Mouse (Mus musculus) testis, postnatal 14 days (tissue): ENCODE measurements around the gene Il17ra.

Experiments
- DNase-seq: peaks from one replicate; pipeline ENCODE4 v3.0.0; 2021; ENCODE audit warnings: low spot score

Gene Il17ra

DNA sequence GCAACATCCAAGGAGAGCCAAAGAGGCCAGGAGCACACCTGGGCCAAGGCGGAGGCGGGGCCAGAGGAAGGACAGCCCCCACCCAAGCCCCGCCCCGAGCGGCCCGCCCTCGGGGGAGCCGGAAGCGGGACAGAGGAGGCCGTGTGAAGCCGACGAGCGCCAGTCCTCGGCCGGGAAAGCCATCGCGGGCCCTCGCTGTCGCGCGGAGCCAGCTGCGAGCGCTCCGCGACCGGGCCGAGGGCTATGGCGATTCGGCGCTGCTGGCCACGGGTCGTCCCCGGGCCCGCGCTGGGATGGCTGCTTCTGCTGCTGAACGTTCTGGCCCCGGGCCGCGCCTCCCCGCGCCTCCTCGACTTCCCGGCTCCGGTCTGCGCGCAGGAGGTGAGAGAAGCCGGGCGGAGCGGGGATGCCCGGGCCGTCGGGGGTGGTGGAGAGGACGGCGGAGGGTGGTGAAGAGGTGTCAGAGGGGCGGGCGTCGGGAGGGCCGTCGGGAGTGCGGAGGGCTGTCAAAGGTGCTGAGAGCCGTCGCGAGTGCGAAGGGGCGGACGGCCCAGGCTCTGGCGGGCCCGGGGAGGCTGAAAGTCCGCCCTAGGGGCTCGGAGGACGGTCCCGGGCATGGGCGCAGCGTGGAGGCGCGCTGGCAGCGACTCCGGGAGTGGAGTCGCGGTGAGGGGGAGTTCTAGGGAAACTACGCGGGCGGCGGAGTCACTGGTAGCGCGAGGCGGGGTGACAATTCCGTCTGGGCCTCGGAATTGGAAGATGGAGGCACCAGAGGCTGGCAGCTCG is at the start of gene Il17ra:
TSS of gene Il17ra (plus strand) at position 162 of the 786 bp plus-strand sequence.
- DNase-seq, result peak; percentile 87

DNA sequence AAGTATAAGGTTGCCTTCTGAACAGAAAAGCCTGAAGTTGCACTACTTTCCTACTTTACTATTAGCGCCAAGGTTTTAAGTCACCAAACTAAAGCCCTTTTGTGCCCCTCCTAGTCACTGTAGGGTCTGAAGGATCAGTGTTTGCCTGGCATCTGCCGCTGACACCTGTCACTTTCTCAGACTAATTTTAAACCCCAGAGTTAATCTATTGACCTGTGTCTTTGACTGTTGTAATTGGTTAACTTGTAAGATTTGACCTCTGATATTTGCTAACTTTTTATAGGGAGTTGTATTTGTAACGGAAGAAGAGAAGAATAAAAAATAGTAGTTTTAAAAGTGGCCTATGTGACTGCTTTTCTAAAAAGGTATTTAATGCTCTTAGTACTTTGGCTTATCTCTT is 24.9 kb upstream of the Il17ra start:
- no peak for DNase-seq

DNA sequence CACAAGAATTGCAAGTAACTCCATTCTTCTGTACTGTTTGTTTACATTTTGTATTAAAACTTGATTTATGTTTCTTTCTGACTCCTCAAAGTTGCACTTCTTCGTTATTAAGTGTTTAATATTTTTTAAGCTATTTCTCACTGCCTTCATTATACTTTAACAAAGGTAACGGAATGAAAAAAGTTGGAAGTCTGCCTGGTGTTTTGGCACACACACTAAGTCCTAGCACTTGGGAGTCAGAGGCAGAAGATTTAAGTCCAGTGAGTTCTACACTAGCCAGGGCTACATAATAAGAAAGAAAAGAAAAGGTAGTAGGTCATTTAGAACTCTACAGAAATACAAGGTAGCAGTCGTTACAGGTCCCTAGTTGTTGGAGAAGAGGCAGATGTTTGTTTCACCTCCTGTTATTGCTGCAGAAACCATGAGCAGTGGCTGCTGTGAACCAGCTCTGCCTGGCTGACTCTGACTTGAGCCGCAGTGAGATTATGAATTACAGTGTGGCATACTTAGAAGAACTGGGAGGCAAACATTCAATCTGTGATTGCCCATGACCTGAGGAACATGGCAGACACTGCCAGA is 20.8 kb upstream of the Il17ra start:
- DNase-seq, result no peak

- DNase-seq, result no peak
These were observed 19.4 kb upstream of the Il17ra start for GRCm38 (mm10) chr6:120443363-120444355.

- DNase-seq, result no peak
These were observed 12.8 kb upstream of the Il17ra start for GRCm38 (mm10) chr6:120450208-120450607.

DNA sequence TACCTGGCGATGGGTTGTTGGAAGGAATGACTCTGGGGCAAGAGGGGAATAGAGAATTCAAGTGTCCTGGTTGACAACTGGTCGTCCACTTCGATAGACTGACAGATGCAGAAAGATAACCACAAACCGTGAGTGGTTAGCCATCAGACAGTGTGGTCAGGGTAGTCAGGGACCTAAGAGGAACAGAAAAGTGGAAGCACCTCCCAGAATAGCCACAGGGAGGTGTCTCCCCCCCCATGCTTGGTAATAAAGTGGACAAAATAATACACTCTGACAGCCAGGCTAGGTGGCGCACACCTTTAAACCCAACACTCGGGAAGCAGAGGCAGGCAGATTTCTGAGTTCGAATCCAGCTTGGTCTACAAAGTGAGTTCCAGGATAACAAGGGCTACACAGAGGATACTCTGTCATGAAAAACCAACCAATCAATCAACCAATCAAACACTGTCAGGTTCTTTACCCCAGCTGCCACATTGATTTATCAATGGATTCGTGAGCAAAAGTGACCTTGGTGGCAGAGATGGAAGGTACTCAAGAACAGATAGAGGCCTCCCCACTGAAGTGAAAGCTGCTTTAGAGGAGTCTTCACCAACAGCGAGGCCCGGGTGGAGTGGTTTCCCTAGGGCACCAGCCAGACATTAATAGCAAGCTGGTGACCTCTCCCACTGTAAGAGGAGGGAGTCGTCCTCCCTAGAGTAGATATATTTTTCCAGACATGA is 10.5 kb upstream of the Il17ra start:
- DNase-seq, result no peak

DNA sequence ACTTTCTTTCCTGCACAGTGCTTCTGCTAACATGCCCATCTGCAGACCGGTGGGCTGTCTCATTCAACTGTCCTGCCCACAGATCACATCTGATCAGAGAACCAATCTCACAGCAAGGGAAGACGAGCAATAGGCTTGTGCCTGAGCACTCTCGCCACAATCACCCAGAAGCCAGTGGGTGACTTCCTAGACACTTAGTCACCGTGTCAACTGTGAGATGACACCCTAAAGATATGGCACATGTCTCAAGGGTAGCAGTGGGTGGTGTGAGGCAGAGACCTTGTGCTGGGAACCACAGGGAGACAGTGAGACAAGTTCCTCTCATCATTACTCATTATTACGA is 10.0 kb upstream of the Il17ra start:
- no peak for DNase-seq

DNA sequence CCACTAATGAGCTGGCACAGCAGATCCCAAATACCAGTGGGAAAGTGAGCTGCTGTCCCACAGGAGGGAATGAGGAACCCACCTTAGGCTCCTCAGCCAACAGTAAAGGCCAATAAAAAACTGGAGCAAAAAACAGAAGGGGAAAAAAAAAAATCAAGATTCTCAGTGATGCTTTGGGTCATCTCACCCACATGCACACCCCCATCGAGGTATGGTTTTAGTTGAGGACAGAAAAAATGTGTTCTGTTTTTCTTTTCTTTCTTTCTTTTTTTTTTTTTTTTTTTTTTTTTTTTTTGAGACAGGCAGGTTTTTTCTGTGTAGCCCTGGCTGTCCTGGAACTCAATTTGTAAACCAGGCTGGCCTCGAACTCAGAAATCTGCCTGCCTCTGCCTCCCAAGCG is 9.5 kb upstream of the Il17ra start:
- DNase-seq, result no peak

DNA sequence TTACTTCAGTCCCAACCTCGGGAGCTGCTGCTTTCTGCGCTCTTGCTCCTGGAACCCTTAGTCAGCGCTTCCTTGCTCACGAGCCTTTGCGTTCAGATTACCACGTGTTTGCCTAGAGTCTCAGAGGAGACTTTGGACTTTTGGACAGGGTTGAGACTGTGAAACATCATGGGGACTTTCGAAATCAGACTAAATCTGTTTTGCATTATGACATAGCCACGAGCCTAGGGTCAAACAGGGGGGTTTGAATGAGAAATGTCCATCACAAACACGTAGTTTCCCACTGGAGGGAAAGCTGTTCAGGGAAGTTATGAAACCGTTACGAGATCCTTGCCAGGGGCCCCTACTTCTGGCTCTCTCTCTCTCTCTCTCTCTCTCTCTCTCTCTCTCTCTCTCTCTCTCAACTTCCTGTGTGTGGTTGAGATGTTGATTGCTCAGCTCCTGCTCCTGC is 8.4 kb upstream of the Il17ra start:
- DNase-seq, result no peak

- no peak for DNase-seq
These were observed 6.0 kb upstream of the Il17ra start for GRCm38 (mm10) chr6:120457074-120457473.

DNA sequence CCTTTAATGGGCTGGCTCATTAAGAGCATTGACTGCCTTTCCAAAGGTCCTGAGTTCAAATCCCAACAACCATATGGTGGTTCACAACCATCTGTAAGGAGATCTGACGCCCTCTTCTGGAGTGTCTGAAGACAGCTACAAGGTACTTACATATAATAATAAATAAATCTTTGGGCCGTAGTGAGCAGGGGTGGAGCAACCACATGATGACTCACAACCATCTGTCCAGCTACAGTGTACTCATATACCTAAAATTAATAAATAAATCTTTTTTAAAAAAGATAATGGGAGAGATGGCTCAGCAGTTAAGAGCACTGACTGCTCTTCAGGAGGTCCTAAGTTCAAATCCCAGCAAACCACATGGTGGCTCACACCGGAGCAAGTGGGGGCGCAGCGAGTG is 5.3 kb upstream of the Il17ra start:
- DNase-seq, result no peak

GRCm38 (mm10) chr6:120461217-120461616 is 1.8 kb upstream of the Il17ra start:
- no peak for DNase-seq

DNA sequence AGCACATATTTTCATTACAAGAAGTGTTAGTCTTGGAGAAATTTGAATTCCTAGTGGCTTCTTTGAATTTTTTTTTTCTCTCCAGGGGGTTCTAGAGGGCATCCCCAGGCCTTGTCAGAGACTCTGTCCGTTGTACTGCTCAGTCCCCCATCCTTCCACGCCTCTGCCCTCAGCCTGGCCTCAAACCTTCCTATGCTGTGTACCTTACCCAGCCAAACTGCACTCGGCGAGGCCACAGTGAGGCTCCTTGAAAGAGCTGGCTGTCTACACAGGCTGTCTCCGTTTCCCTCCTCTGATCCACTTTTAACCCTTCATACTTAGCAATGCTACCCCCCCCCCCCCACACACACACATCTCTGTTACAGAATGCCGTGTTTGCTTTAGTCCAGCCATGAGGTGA is 796 bp upstream of the Il17ra start:
- DNase-seq, result no peak

- DNase-seq, result no peak
These were observed 837 bp downstream of the Il17ra start for GRCm38 (mm10) chr6:120463884-120464283.

- no peak for DNase-seq
These were observed 1.4 kb downstream of the Il17ra start for GRCm38 (mm10) chr6:120464406-120464939.

DNA sequence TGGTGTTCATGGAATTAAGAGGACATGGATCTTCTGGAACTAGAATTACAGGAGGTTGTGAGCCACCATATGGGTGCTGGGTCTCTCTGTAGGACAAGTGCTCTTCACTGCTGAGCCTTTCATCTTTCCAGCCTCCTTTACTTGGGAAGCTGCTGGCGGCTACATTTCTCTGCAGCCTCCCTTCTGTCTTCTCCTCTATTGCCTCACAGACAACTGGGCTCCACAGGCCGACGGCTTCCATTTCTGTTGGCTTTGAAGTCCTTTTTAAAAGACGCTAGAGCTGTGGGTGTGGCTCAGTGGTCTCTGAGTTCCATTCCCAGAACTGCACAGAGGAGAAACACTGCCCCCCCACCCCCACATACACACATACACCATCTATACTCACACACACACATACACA is 2.3 kb downstream of the Il17ra start:
- DNase-seq, result no peak

- DNase-seq, result no peak
These were observed 3.7 kb downstream of the Il17ra start for GRCm38 (mm10) chr6:120466609-120467329.

DNA sequence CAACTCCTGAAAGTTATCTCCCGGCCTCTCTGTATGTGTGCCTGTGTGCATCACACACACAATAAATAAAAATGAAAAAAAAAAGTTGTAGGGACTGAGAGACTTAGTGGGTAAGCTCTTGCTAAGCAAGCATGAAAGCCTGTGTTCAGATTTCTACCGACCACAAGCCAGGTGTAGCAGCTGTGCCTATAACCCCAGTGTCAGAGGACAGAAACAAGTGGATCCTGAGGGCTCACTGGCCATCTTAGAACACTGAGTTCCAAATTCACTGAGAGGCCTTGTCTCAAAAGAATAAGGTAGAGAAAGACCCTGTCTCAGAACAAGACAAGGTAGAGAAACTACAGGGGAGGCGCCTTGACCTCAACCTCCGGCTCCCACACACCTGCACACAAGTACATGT is 5.2 kb downstream of the Il17ra start:
- no peak for DNase-seq

DNA sequence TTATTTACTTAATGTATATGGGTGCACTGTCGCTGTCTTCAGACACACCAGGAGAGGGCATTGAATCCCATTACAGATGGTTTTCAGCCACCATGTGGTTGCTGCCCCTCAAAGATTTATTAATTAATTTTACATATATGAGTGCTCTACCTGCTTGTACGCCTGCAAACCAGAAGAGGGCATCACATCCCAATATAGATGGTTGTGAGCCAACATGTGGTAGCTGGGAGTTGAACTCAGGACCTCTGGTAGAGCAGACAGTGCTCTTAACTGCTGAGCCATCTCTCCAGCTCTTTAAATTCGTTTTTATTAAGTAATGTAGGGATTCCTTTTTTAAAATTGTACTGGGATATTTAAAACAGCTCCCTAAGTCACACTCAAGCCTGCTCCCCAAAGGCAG is 6.2 kb downstream of the Il17ra start:
- DNase-seq, result no peak

DNA sequence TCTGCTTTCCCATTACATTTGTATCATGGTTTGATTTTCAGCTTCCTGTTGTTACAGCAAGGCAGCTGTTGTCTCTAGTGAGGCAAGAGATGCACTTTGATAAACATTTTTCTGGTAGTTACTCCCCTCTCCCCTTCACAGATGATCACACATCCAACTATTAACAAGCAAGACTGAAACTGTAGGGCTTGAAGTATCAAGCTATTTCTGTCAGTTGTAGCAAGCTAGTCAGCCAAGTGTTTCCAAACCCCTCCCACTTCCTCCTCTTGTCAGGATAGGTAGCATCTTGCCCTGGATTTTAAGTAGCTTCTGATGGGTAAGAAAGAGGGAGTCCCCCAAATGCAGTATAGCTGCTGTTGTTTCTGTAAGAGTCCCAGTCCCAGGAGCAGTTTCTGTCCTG is 6.7 kb downstream of the Il17ra start:
- no peak for DNase-seq

DNA sequence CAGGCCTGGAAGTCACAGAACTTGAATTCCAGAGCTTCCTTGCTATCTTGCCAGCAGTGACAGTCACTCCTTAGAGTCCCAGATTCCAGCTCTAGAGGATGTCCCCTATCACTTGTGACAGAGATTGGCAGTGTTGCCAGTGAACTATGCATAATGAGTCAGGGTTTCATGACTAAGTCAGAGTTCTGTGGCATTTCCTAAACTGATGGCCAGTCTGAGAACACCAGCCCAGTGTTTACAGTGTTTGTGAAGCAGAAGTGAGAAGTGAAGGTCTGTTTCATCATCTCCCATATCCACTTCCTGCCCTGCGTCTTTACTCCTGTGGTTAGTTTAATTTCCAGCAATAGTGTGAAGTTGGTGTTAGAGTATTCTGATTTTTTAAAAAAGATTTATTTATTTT is 7.6 kb downstream of the Il17ra start:
- DNase-seq, result no peak
